Mouse (Mus musculus) monocyte, adult 5-6 weeks (primary cell): ENCODE data around the gene Acadvl. TPM values are rescaled to one million over a fixed set of nuclear protein-coding genes. Genes with fewer than 3 reads are reported as not detected.

Experiments
- ATAC-seq: fragments of 153-309, 156-312 bp; replicated peaks from 2 replicates; pipeline ENCODE4 v1.8.0; 2017; ENCODE audit warnings: mild to moderate bottlenecking; ENCODE audit not compliant: low TSS enrichment, insufficient number of reproducible peaks, severe bottlenecking, poor library complexity, low FRiP score
- total RNA-seq: library from RNA; stranded (forward); fragments of 200-1000, 200-491, 200-594 nt; gene quantifications from 3 replicates; pipeline ENCODE4 v1.2.3, GENCODE M21; 2017

Gene Acadvl
- total RNA-seq = 46.9 to 64.6 TPM (median 55.3 TPM) in 3 replicates

- peak; percentile 86 for ATAC-seq
Observed at GRCm38 (mm10) chr11:70014880-70015558, at the start of gene Acadvl. Acadvl (minus strand) TSS chr11:70015411.

- no peak for ATAC-seq
Observed at GRCm38 (mm10) chr11:70063053-70063452, 47.8 kb upstream of the Acadvl start.

- ATAC-seq = no peak
Observed at GRCm38 (mm10) chr11:70059930-70060329, 44.7 kb upstream of the Acadvl start.

- ATAC-seq = no peak
Observed at GRCm38 (mm10) chr11:70057805-70058204, 42.6 kb upstream of the Acadvl start.

DNA sequence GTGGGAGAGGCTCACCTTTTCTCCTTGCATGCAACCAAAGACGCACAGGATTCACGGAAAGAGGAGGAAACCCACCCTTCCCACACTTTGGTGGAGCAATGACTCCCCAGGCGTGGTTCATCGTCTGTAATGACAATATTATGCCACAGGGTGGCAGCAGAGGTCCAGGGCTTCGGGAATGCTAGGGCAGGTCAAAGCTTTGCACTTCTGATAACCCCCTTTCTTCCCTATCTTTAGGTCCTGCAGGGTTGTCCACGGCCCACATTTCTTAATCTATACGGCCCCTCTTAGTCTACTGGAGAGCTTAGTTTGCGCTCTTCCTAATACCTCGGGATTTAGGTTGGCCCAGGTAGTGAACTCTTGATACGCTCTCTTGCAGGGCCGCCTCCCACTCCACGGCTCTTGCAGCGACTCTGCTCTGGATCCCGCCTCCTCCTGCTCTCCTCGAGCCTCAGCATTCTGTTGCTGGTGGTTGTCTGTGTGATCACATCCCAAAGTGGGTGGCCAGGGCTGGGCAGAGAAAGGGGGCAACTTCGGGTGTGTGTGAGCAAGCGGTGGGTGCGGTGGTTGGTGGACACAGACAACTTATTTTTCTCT, 40.5 kb upstream of the Acadvl start:
- peak; percentile 81 for ATAC-seq

DNA sequence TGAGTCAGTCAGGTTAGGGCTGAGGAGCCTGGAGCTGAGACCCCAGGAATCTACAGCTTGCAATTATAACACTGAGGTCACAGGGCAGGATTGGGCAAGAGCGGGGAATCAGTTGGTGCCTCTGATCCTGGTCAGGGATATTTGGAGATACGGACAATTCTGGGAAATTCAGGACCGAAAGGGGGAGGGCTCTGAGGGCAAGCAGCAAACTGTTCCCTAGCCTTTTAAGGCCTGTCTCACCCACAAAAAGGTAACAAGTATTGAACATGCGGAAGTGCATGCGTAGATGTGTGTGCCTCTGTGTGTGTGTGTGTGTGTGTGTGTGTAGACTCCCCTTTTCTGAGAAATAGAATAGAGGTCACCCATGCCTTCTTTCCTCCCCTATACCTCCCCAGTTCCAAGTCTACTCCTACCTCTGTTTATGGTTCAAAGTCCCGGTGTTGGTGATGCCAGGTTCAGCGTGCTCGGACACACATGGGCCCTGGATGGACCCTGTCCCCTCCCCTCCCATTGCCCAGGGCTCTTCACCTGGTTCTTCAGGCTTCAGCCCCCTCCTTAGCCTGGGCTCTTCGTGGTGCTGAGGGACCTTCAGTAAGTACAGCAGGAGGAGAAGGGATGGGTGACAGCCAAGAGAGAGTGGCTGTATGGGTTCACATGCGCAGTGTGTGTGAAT, 38.8 kb upstream of the Acadvl start, which contains the start of gene Asgr1:
Asgr1 (plus strand) TSS at position 188 of the 673 bp plus-strand sequence.
- no peak for ATAC-seq

DNA sequence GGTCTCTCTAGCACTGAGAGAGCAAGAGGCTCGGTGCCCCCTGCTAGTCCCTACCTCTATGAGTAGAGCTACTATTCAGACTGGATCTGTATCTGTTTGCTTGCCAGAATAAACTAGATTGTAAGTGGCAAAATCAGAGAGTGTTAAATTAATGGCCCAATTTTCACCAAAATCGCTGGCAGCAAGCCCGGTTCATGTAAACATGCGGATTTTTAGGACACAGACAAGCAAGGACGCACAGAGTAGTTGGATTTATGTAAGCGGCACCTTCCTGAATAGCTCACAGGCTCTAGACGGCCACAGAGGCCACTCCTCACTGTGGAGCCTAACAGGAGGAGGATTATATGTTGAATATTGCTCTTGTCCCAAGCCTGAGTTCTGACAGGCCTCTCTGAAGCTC, 37.9 kb upstream of the Acadvl start:
- no peak for ATAC-seq

- ATAC-seq = no peak
Observed at GRCm38 (mm10) chr11:70049816-70050215, 34.6 kb upstream of the Acadvl start.

GRCm38 (mm10) chr11:70049366-70049765, 34.2 kb upstream of the Acadvl start:
- no peak for ATAC-seq

- ATAC-seq = no peak
Observed at GRCm38 (mm10) chr11:70045435-70045834, 30.2 kb upstream of the Acadvl start.

DNA sequence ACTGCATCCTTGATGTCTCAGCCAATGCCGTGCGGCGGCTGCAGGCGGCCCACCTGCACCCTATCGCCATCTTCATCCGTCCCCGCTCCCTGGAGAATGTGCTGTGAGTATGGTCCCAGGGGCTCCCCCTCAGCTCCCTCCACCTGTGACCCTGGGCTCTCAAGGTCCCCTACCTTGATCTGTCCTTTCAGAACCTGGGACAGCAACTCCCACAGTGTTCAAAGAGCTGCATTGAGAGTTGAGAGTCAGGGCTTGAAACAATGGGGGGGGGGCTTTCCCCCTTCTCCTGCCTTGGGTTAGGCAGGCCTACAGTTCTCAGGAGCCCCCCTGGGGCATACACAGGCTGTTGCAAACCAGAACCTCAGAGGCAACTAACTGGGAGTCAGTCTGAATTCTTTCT, 28.5 kb upstream of the Acadvl start:
- ATAC-seq = no peak

DNA sequence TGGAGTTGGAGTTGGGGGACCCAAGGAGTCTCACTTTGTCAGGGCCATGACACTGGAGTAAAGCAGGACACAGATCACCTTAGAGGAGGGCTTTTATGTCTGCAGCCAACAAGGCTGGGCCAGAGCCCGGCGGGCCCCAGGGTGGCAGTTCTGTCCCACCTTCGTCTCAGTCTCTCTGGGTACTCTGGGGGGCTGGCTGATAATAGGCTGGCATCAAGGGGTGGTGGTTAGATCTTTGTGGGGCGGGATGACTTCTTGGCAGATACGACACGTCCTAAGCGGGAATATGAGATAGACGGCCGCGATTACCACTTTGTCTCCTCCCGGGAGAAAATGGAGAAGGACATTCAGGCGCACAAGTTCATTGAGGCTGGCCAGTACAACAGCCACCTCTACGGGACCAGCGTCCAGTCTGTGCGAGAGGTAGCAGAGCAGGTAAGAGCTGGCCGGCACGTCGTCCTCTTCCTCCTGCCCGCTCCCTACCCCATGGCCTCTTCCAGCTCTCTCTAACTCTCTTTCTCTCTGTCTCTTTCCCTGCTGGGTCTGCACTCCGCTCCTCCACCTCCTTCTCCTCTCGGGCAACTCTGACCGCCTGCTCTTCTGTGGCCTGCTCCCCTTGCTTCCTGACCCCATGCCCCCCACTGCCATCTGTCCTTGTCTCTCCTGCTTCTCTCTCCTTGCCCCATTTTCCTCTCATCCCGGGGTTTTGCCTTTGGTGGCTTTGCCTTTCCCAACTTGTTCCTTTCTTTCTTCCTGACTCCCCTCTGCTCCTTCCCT, 27.3 kb upstream of the Acadvl start:
- ATAC-seq = no peak

GRCm38 (mm10) chr11:70040184-70040583, 25.0 kb upstream of the Acadvl start:
- no peak for ATAC-seq

DNA sequence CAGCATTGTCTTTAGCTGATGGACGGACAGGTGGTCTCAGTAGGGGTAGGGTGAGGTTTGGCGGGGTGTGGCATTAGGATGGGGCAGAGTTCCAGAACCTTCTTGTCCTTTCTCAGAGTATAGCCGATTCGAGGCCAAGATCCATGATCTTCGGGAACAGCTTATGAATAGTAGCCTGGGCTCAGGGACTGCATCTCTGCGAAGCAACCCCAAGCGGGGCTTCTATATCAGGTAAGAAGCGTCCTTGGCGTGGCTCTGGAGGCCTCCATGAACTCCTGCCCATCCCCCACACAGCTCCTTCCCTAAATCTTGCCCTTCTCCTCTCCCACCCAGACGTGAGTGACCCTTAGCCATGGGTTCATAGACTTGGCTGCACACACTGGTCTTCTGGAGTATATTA, 24.4 kb upstream of the Acadvl start:
- no peak for ATAC-seq

- ATAC-seq = 0 out of 2 replicates have a peak, but pooled peaks have one; percentile 14
Observed at GRCm38 (mm10) chr11:70038174-70038573, 23.0 kb upstream of the Acadvl start.

DNA sequence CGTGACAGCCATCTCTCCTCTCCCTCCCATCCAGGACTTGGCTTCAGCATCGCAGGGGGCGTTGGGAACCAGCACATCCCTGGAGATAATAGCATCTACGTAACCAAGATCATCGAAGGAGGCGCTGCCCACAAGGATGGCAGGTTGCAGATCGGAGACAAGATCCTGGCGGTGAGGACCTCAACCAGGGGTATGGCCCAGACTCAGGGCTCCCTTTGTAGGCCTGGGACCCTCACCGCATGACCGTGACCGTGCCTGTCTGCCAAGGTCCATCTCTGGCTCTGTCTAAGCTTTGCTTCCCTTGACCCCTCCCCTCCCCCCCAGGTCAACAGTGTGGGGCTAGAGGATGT, 16.1 kb upstream of the Acadvl start:
- no peak for ATAC-seq

GRCm38 (mm10) chr11:70030651-70031320, 15.6 kb upstream of the Acadvl start:
- no peak for ATAC-seq

GRCm38 (mm10) chr11:70029829-70030550, 14.8 kb upstream of the Acadvl start:
- no peak for ATAC-seq
